Mouse (Mus musculus): ENCODE measurements around the gene Slfn8. TPM values are rescaled to one million over a fixed set of nuclear protein-coding genes. Genes with fewer than 3 reads are reported as not detected.
"Not testable (repeated sequence)": the region's sequence is repeated elsewhere in the genome, so short reads cannot be mapped to it uniquely, and the experiment has no call there.

Slfn8 gene
- polyA plus RNA-seq, 1 experiment: 13.7 TPM

GRCm38 (mm10) chr11:83039156-83039555 lies 18.5 kb upstream of the Slfn8 start:
- Histone ChIP-seq H3K27ac (ENCODE audit: control insufficient read depth, insufficient read depth, low read depth, low read length, poor library complexity) (no peak overlapping the region), H3K4me1 (ENCODE audit: control insufficient read depth, insufficient read depth, low read length) (no peaks in the 10 kb centered on the region; the same call in 1 of the 2 replicates), H3K4me3 (replicated peaks; ENCODE audit: control insufficient read depth, low read depth, low read length) (peak overlapping the region; percentile 22)
- 30% methylated on average over 1 of the region's 1 CpGs for WGBS
- TF ChIP-seq CTCF (IDR thresholded peaks at IDR 0.05; ENCODE audit: control insufficient read depth, insufficient read depth, low read length) (no peak), POLR2A (IDR thresholded peaks at IDR 0.05; ENCODE audit: borderline replicate concordance, control insufficient read depth, low read depth, low read length) (no peak)

GRCm38 (mm10) chr11:83038686-83039085 lies 18.1 kb upstream of the Slfn8 start:
- not testable (repeated sequence) for H3K27ac ChIP-seq (ENCODE audit: control insufficient read depth, insufficient read depth, low read depth, low read length, poor library complexity); H3K4me3 ChIP-seq (replicated peaks; ENCODE audit: control insufficient read depth, low read depth, low read length); H3K4me1 ChIP-seq (ENCODE audit: control insufficient read depth, insufficient read depth, low read length)
- 70% methylated on average over 3 of the region's 3 CpGs for WGBS

- Histone ChIP-seq H3K4me3 (replicated peaks; ENCODE audit: control insufficient read depth, low read depth, low read length) (peak overlapping the region; percentile 82), H3K27ac (ENCODE audit: control insufficient read depth, insufficient read depth, low read depth, low read length, poor library complexity) (peak overlapping the region; percentile 93)
- 13% methylated on average over 18 of the region's 18 CpGs for WGBS
- H3K4me1 ChIP-seq (ENCODE audit: control insufficient read depth, insufficient read depth, low read length): not testable (repeated sequence)
These were observed 770 bp downstream of the Slfn8 start for GRCm38 (mm10) chr11:83019561-83020519.

GRCm38 (mm10) chr11:83016093-83016492 lies 4.5 kb downstream of the Slfn8 start:
- TF ChIP-seq CTCF (IDR thresholded peaks at IDR 0.05; ENCODE audit: control insufficient read depth, insufficient read depth, low read length) (no peak), POLR2A (IDR thresholded peaks at IDR 0.05; ENCODE audit: borderline replicate concordance, control insufficient read depth, low read depth, low read length) (no peak)
- no peak overlapping the region for H3K4me3 ChIP-seq (replicated peaks; ENCODE audit: control insufficient read depth, low read depth, low read length)
- no peaks in the 10 kb centered on the region; the same call in 1 of the 2 replicates for H3K4me1 ChIP-seq (ENCODE audit: control insufficient read depth, insufficient read depth, low read length)
- H3K27ac ChIP-seq (ENCODE audit: control insufficient read depth, insufficient read depth, low read depth, low read length, poor library complexity): no peak overlapping the region

GRCm38 (mm10) chr11:83013356-83013755 lies 7.3 kb downstream of the Slfn8 start:
- WGBS: 82% methylated on average over 1 of the region's 1 CpGs
- TF ChIP-seq CTCF (IDR thresholded peaks at IDR 0.05; ENCODE audit: control insufficient read depth, insufficient read depth, low read length): no peak
- TF ChIP-seq POLR2A (IDR thresholded peaks at IDR 0.05; ENCODE audit: borderline replicate concordance, control insufficient read depth, low read depth, low read length): no peak
- H3K27ac ChIP-seq (ENCODE audit: control insufficient read depth, insufficient read depth, low read depth, low read length, poor library complexity): no peak overlapping the region
- H3K4me3 ChIP-seq (replicated peaks; ENCODE audit: control insufficient read depth, low read depth, low read length): no peak overlapping the region
- H3K4me1 ChIP-seq (ENCODE audit: control insufficient read depth, insufficient read depth, low read length): no peaks in the 10 kb centered on the region; the same call in 1 of the 2 replicates

- WGBS: under 1% methylated on average over 14 of the region's 14 CpGs
- Histone ChIP-seq H3K4me3 (replicated peaks; ENCODE audit: control insufficient read depth, low read depth, low read length) (peak within 1 kb of the TSS; percentile 73), H3K27ac (ENCODE audit: control insufficient read depth, insufficient read depth, low read depth, low read length, poor library complexity) (peak within 1 kb of the TSS; percentile 16; the same call in 1 of the 2 replicates), H3K4me1 (ENCODE audit: control insufficient read depth, insufficient read depth, low read length) (no peaks in the 10 kb centered on the region; the same call in 1 of the 2 replicates)
- TF ChIP-seq CTCF (IDR thresholded peaks at IDR 0.05; ENCODE audit: control insufficient read depth, insufficient read depth, low read length) (no peak), POLR2A (IDR thresholded peaks at IDR 0.05; ENCODE audit: borderline replicate concordance, control insufficient read depth, low read depth, low read length) (no peak)
These were observed 29.0 kb downstream of the Slfn8 start, which contains the start of gene Slfn9 for GRCm38 (mm10) chr11:82991469-82992166. Gene Slfn9, minus strand, starts transcription at chr11:82991830.

- H3K4me1 ChIP-seq (ENCODE audit: control insufficient read depth, insufficient read depth, low read length); H3K27ac ChIP-seq (ENCODE audit: control insufficient read depth, insufficient read depth, low read depth, low read length, poor library complexity): not testable (repeated sequence)
- 8% methylated on average over 19 of the region's 19 CpGs for WGBS
- peak overlapping the region; percentile 73 for H3K4me3 ChIP-seq (replicated peaks; ENCODE audit: control insufficient read depth, low read depth, low read length)
These were observed 29.8 kb downstream of the Slfn8 start for GRCm38 (mm10) chr11:82990612-82991385.

GRCm38 (mm10) chr11:82989357-82989756 lies 31.3 kb downstream of the Slfn8 start:
- 50% methylated on average over 12 of the region's 12 CpGs for WGBS

More at GRCm38 (mm10) chr11:82989357-82989756, 31.3 kb downstream of the Slfn8 start:
- Histone ChIP-seq H3K4me3 (replicated peaks; ENCODE audit: control insufficient read depth, low read depth, low read length) (no peak overlapping the region), H3K4me1 (ENCODE audit: control insufficient read depth, insufficient read depth, low read length) (peaks cover 2% of the 10 kb centered on the region), H3K27ac (ENCODE audit: control insufficient read depth, insufficient read depth, low read depth, low read length, poor library complexity) (no peak overlapping the region)
- TF ChIP-seq POLR2A (IDR thresholded peaks at IDR 0.05; ENCODE audit: borderline replicate concordance, control insufficient read depth, low read depth, low read length) (no peak), CTCF (IDR thresholded peaks at IDR 0.05; ENCODE audit: control insufficient read depth, insufficient read depth, low read length) (no peak)

Measured in bone marrow, adult 2 months (tissue).